Mouse (Mus musculus) spleen, adult 2 months (tissue): ENCODE measurements at regions not wholly inside any gene's neighbourhood (a gene's known extent, or its start where the extent isn't known, plus 50 kb on each side); places are given as distances from the start of the nearest gene placed in this dataset.

Experiments
- CTCF ChIP-seq: fragments of 200-500 bp; IDR thresholded peaks from 2 replicates; pipeline ENCODE4 v1.5.1; 2011; ENCODE audit warnings: mild to moderate bottlenecking, inconsistent platforms; ENCODE audit not compliant: insufficient read depth, insufficient read length, insufficient replicate concordance; ENCODE audit errors: extremely low read depth
- POLR2A ChIP-seq: fragments of 200-500 bp; IDR thresholded peaks from 2 replicates; pipeline ENCODE4 v1.6.1; 2011; ENCODE audit warnings: low read depth, low read length, inconsistent platforms

DNA sequence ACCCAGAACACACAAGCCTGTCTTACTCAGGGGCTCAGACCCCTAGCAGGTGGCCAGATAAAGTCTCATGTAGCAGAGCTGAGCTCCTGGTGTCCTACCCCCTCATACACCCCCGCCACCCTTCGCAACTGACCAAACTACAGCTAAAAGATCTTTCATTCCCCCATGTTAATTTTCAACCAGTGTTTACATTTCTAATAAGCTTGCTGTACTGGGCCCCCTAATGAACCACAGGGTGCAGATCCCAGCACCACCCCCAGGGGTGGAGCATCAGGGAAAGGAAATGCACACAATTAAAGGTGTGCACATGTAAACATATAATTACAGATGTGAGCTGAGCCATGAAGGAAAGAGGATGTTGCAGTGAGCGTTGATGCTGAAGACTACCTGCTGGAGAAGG lies 54.6 kb upstream of the Stx16 start:
- TF ChIP-seq POLR2A, result no peak
- no peak for TF ChIP-seq CTCF
